In the genomic region with DNA sequence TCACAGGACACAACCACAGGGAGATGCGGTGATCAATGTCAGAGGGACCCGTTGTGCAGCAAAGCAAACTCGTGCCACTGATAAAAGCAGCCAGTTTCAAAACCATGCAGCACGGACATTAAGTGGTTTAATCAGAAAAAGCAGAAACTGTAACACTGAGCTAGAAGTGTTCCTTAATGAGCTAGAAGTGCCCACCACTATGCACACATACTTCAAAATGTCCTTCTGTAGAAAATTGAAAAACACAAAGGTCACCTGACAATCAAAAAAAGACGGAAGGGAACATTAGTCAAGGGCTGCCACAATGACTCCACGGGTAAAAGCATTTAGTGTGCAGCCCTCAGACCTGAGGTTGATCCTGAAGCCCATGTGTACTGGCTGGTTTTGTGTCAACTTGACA, we compare ENCODE assay signal across 24 mouse cellular contexts.
"Had no signal": no experiment of that assay in that cellular context is flagged by ENCODE, and none has a peak within 500 bp of the region (broad histone marks: within the 10 kb centered on the region; RNA-seq: fewer than 3 reads in every experiment).

No protein-coding gene starts in this region.

- H3K4me1 ChIP-seq: heart, embryonic 15.5 days; hindbrain, embryonic 13.5 days; hindbrain, embryonic 15.5 days had no signal

- H3K36me3 ChIP-seq: heart, embryonic 13.5 days; heart, embryonic 15.5 days; hindbrain, embryonic 13.5 days; hindbrain, embryonic 15.5 days; kidney, embryonic 15.5 days had no signal

- H3K27me3 ChIP-seq: heart, embryonic 13.5 days; heart, embryonic 15.5 days; hindbrain, embryonic 13.5 days; hindbrain, embryonic 15.5 days; kidney, embryonic 15.5 days; limb, embryonic 12.5 days had no signal

- H3K9me3 ChIP-seq: heart, embryonic 15.5 days; hindbrain, embryonic 15.5 days had no signal

- H3K4me2 ChIP-seq: heart, embryonic 11.5 days; heart, embryonic 13.5 days; heart, embryonic 15.5 days; hindbrain, embryonic 13.5 days; hindbrain, embryonic 15.5 days; kidney, embryonic 15.5 days; limb, embryonic 12.5 days had no signal

- DNase-seq: gastrocnemius, adult 2 months; gastrocnemius, postnatal 10 days; gastrocnemius, postnatal 25 days; heart, adult 2 months; heart, postnatal 14 days; heart, postnatal 36 days; kidney, adult 11 months; kidney, adult 2 months; kidney, adult 9 months; kidney, postnatal 14 days; kidney, postnatal 36 days; layer of hippocampus, adult 9-11 months; layer of hippocampus, postnatal 36 days; left cerebral cortex, postnatal 4 days had no signal

- H3K9ac ChIP-seq: heart, embryonic 13.5 days; heart, embryonic 15.5 days; hindbrain, embryonic 13.5 days; hindbrain, embryonic 15.5 days; kidney, embryonic 15.5 days; limb, embryonic 12.5 days had no signal

- ATAC-seq: hindbrain, postnatal 0 days; intestine, embryonic 16.5 days had no signal

- H3K27ac ChIP-seq: gastrocnemius, adult 2 months; heart, adult 2 months; heart, embryonic 13.5 days; heart, embryonic 15.5 days; hindbrain, embryonic 13.5 days; hindbrain, embryonic 15.5 days; hindbrain, postnatal 0 days; kidney, embryonic 15.5 days; kidney, postnatal 0 days; limb, embryonic 12.5 days had no signal

- H3K4me3 ChIP-seq: gastrocnemius, adult 2 months; heart, adult 2 months; heart, embryonic 13.5 days; heart, embryonic 15.5 days; hindbrain, embryonic 13.5 days; hindbrain, embryonic 15.5 days; kidney, embryonic 15.5 days; limb, embryonic 12.5 days had no signal
